20 mouse cellular contexts compared by ENCODE assay signal in genomic region chr15:99372761-99373160, GRCm38 (mm10).
"Had no signal": no experiment of that assay in that cellular context is flagged by ENCODE, and none has a peak within 500 bp of the region (broad histone marks: within the 10 kb centered on the region; RNA-seq: fewer than 3 reads in every experiment).

No protein-coding gene starts in this region.

- H3K27ac ChIP-seq: limb, embryonic 12.5 days; liver, embryonic 13.5 days; lung, embryonic 15.5 days; macrophage; midbrain, embryonic 15.5 days; neural tube, embryonic 12.5 days; stomach, embryonic 15.5 days had no signal

- H3K9me3 ChIP-seq: limb, embryonic 12.5 days; liver, embryonic 13.5 days; lung, embryonic 15.5 days; midbrain, embryonic 15.5 days; neural tube, embryonic 12.5 days; stomach, embryonic 15.5 days had no signal

- H3K4me2 ChIP-seq: limb, embryonic 12.5 days; liver, embryonic 13.5 days; lung, embryonic 15.5 days; midbrain, embryonic 11.5 days; midbrain, embryonic 15.5 days; neural tube, embryonic 12.5 days; stomach, embryonic 15.5 days had no signal

- H3K9ac ChIP-seq: limb, embryonic 12.5 days; liver, embryonic 13.5 days; liver, postnatal 0 days; lung, embryonic 15.5 days; midbrain, embryonic 15.5 days; neural tube, embryonic 12.5 days; stomach, embryonic 15.5 days had no signal

- DNase-seq: kidney, adult 11 months; kidney, postnatal 36 days; layer of hippocampus, adult 9-11 months; layer of hippocampus, postnatal 36 days; liver; liver, embryonic 13.5 days; liver, postnatal 0 days; lung, postnatal 14 days; retina, postnatal 1 day; right cerebral cortex, postnatal 4 days; thymus, adult 2 months; thymus, postnatal 25 days had no signal

- H3K36me3 ChIP-seq: limb, embryonic 12.5 days; liver, embryonic 13.5 days; lung, embryonic 15.5 days; midbrain, embryonic 15.5 days; neural tube, embryonic 12.5 days; stomach, embryonic 15.5 days had no signal

- ATAC-seq: liver, postnatal 0 days; midbrain, embryonic 15.5 days had no signal

- H3K27me3 ChIP-seq: limb, embryonic 12.5 days; lung, embryonic 15.5 days; stomach, embryonic 15.5 days had no signal

- H3K4me3 ChIP-seq: limb, embryonic 12.5 days; liver, embryonic 13.5 days; lung, embryonic 15.5 days; megakaryocyte, embryonic 14.5 days; midbrain, embryonic 15.5 days; neural tube, embryonic 12.5 days; stomach, embryonic 15.5 days had no signal
